Mouse (Mus musculus) MEL (cell line): ENCODE results near the gene Acaca. TPM values are rescaled to one million over a fixed set of nuclear protein-coding genes. Genes with fewer than 3 reads are reported as not detected.

ENCODE experiments used
- DNase-seq: peaks from one replicate; pipeline ENCODE4 v3.0.0; 2011; ENCODE audit warnings: low read depth, low spot score
- H3K27ac ChIP-seq: 2 replicates; pipeline ENCODE4 v1.5.1; 2012; ENCODE audit warnings: low read depth, mild to moderate bottlenecking, control low read depth, low read length, moderate library complexity; ENCODE audit not compliant: control insufficient read depth
- H3K27me3 ChIP-seq, 2 experiments: fragments of 150-350 bp in 1 of 2; sonication (generic) in 1 of 2; 2 replicates each; pipeline ENCODE4 v1.6.1; 2012; ENCODE audit warnings: low read length in 2 of 2, mild to moderate bottlenecking in 2 of 2, improper control_type of control experiment in 1 of 2, moderate library complexity in 1 of 2; ENCODE audit not compliant: insufficient read depth in 2 of 2, control insufficient read depth in 1 of 2
- H3K36me3 ChIP-seq, 2 experiments: 2 replicates each; pipeline ENCODE4 v1.6.1; 2012 to 2014; ENCODE audit warnings: low read length in 2 of 2, improper control_type of control experiment in 1 of 2, inconsistent platforms in 1 of 2, mild to moderate bottlenecking in 1 of 2; ENCODE audit not compliant: insufficient read depth in 2 of 2, control insufficient read depth in 1 of 2
- H3K4me1 ChIP-seq, 2 experiments: fragments of 150-350 bp in 1 of 2; sonication (generic) in 1 of 2; 2 replicates each; pipeline ENCODE4 v1.6.1; 2012; ENCODE audit warnings: low read length in 2 of 2, improper control_type of control experiment in 1 of 2, mild to moderate bottlenecking in 1 of 2; ENCODE audit not compliant: insufficient read depth in 2 of 2, control insufficient read depth in 1 of 2
- H3K4me3 ChIP-seq, 2 experiments: fragments of 150-350 bp in 1 of 2; sonication (generic) in 1 of 2; 2 replicates each; pipeline ENCODE4 v1.5.1; 2012; ENCODE audit warnings: low read depth in 2 of 2, low read length in 2 of 2, mild to moderate bottlenecking in 2 of 2, moderate library complexity in 2 of 2, control low read depth in 1 of 2, improper control_type of control experiment in 1 of 2; ENCODE audit not compliant: control insufficient read depth in 1 of 2, insufficient read depth in 1 of 2
- H3K79me2 ChIP-seq: 2 replicates; pipeline ENCODE4 v1.6.1; 2012; ENCODE audit warnings: mild to moderate bottlenecking, low read length, moderate library complexity; ENCODE audit not compliant: control insufficient read depth, poor library complexity, insufficient read depth
- H3K9ac ChIP-seq: 2 replicates; pipeline ENCODE4 v1.6.1; 2012; ENCODE audit warnings: low read depth, mild to moderate bottlenecking, control low read depth, low read length, moderate library complexity; ENCODE audit not compliant: control insufficient read depth, poor library complexity, severe bottlenecking
- H3K9me3 ChIP-seq: fragments of 150-350 bp; sonication (generic); replicated peaks from 2 replicates; pipeline ENCODE4 v1.6.1; 2012; ENCODE audit warnings: mild to moderate bottlenecking, low read length, improper control_type of control experiment, moderate library complexity; ENCODE audit not compliant: insufficient read depth
- E2F4 ChIP-seq: IDR thresholded peaks from 2 replicates; pipeline ENCODE4 v1.6.1; 2011; ENCODE audit warnings: low read depth, low read length, improper control_type of control experiment, borderline replicate concordance
- GATA1 ChIP-seq: IDR thresholded peaks from 2 replicates; pipeline ENCODE4 v1.6.1; 2011; ENCODE audit warnings: low read depth, low read length, improper control_type of control experiment
- JUND ChIP-seq: IDR thresholded peaks from 2 replicates; pipeline ENCODE4 v1.6.1; 2011; ENCODE audit warnings: low read depth, mild to moderate bottlenecking, improper control_type of control experiment, low read length
- KAT2A ChIP-seq: conservative IDR thresholded peaks from 2 replicates; pipeline ENCODE4 v1.6.1; 2012; ENCODE audit warnings: low read depth, low read length, improper control_type of control experiment, inconsistent platforms
- MAFK ChIP-seq: IDR thresholded peaks from 2 replicates; pipeline ENCODE4 v1.6.1; 2011; ENCODE audit warnings: low read depth, mild to moderate bottlenecking, low read length, improper control_type of control experiment, borderline replicate concordance
- MAX ChIP-seq: IDR thresholded peaks from 2 replicates; pipeline ENCODE4 v1.6.1; 2011; ENCODE audit warnings: low read length, improper control_type of control experiment
- POLR2AphosphoS5 ChIP-seq: IDR thresholded peaks from 2 replicates; pipeline ENCODE4 v1.6.1; 2012; ENCODE audit warnings: low read depth, borderline replicate concordance, mild to moderate bottlenecking, inconsistent platforms, low read length, moderate library complexity, mixed read lengths
- RAD21 ChIP-seq: IDR thresholded peaks from 2 replicates; pipeline ENCODE4 v1.6.1; 2011; ENCODE audit warnings: mild to moderate bottlenecking, low read depth, low read length, improper control_type of control experiment
- TBP ChIP-seq: IDR thresholded peaks from 2 replicates; pipeline ENCODE4 v1.8.0; 2011; ENCODE audit warnings: low read depth, low read length, improper control_type of control experiment
- TCF12 ChIP-seq: IDR thresholded peaks from 2 replicates; pipeline ENCODE4 v1.6.1; 2014; ENCODE audit warnings: low read depth, mild to moderate bottlenecking, inconsistent platforms, low read length, improper control_type of control experiment, moderate library complexity
- USF1 ChIP-seq: IDR thresholded peaks from 2 replicates; pipeline ENCODE4 v1.6.1; 2014; ENCODE audit warnings: low read depth, mild to moderate bottlenecking, inconsistent platforms, low read length, improper control_type of control experiment, moderate library complexity
- USF2 ChIP-seq, 2 experiments: IDR thresholded peaks; 2 replicates each; pipeline ENCODE4 v1.6.1; 2011 to 2012; ENCODE audit warnings: improper control_type of control experiment in 2 of 2, low read length in 2 of 2, borderline replicate concordance in 1 of 2, inconsistent platforms in 1 of 2, low read depth in 1 of 2, mild to moderate bottlenecking in 1 of 2; ENCODE audit not compliant: insufficient read depth in 1 of 2
- ZC3H11A ChIP-seq: IDR thresholded peaks from 2 replicates; pipeline ENCODE4 v1.6.1; 2012; ENCODE audit warnings: low read depth, mild to moderate bottlenecking, inconsistent platforms, low read length, improper control_type of control experiment
- ZNF384 ChIP-seq: IDR thresholded peaks from 2 replicates; pipeline ENCODE4 v1.6.1; 2012; ENCODE audit warnings: low read depth, mild to moderate bottlenecking, inconsistent platforms, low read length, improper control_type of control experiment
- polyA plus RNA-seq, 2 experiments: library from polyadenylated mRNA; stranded (reverse) in 1 of 2; unstranded in 1 of 2; fragments of >175 nt in 1 of 2; fragments of >200 nt in 1 of 2; gene quantifications; 2 replicates each; pipeline versions ENCODE4 v1.2.1 to v1.2.4; 2012; ENCODE audit warnings: low replicate concordance in 2 of 2, low read depth in 1 of 2; ENCODE audit not compliant: insufficient read length in 2 of 2, insufficient read depth in 1 of 2, missing spikeins in 1 of 2
- total RNA-seq: library from RNA; depleted of rRNA; stranded (reverse); fragments of 300-350 nt; gene quantifications from 2 replicates; pipeline ENCODE4 v1.2.3, GENCODE M21; 2012

Acaca gene
- total and polyA plus RNA-seq, 3 experiments = 32.0 to 52.0 (median 33.9) TPM

DNA sequence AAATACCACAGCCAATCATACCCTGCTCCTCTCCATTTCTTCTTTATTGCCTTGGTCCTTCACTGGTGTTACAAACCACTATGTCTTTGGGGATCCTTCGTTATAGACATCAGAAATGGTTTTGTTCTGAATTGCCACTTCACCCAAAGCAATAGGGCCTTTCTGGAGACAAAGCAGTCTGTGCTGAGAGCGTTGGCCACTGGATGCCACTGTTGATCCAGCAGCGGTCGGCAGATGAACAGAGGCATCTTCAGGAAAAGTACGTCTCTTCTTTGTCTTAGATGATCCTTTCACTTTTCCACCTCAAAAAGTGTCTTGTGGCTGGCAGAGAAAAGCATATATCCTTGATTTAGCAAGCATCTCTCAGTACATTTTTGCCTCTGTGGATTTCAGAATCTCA, 151.8 kb downstream of the Acaca start:
- Histone ChIP-seq H3K4me1 (no peaks in the 10 kb centered on the region), H3K4me3 (no peak overlapping the region), H3K27me3 (no peaks in the 10 kb centered on the region), H3K9me3 (no peaks in the 10 kb centered on the region), H3K36me3 (peaks cover 2 to 22% of the 10 kb centered on the region in 2 experiments; a peak in 2 of 4 replicates), H3K79me2 (no peaks in the 10 kb centered on the region), H3K9ac (no peak overlapping the region), H3K27ac (no peak overlapping the region)
- no peak for DNase-seq
- TF ChIP-seq MAFK = no peak
- TF ChIP-seq RAD21 = no peak; the same call in 1 of the 2 replicates
- TF ChIP-seq, all 39 proteins: peak for 0

DNA sequence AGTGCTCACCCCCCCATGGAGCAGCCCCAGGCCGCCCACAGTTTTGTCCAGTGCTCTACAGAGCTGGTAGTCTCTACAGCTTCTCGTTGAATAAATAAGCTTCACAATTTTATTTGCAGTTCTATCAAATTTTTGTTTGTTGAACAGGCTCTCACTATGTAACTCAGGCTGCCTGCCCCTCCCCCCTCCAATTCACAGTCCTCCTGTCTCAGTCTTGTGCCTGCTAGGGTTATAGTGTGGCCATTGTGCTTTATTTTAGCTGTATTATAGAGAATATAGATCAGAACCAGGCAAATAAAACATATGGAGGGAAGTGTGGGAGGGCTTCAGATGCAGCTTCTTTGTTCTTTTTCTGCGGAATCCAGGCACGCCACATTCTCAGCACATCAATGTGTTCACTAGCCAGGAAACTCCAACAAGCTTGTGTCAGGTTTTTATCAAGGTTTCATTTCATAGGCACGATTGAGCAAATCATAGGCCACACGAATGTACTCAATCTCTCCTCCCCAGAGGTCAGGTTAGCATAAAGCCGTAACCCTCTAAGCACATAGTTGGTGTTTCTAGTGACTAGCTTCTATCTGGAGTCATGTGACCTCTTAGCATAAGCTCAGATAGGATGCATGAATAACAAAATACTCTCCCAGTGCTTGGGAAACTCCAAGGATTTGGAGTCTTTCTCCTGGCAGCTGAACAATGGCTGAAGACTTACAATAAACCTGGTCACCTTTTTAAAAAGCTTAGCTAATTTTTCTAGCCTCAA, 153.7 kb downstream of the Acaca start:
- no peak overlapping the region for H3K27ac ChIP-seq
- H3K27me3 ChIP-seq = no peaks in the 10 kb centered on the region
- peaks cover 2 to 17% of the 10 kb centered on the region in 2 experiments; a peak in 2 of 4 replicates for H3K36me3 ChIP-seq
- no peak for DNase-seq
- no peak overlapping the region for H3K9ac ChIP-seq
- H3K9me3 ChIP-seq = no peaks in the 10 kb centered on the region
- no peak overlapping the region for H3K4me3 ChIP-seq
- TF ChIP-seq USF1 (peak; percentile 44; the same call in 1 of the 2 replicates), USF2 (IDR thresholded peaks at IDR 0.05; ENCODE audit: borderline replicate concordance in 1 of 2, insufficient read depth in 1 of 2, low read depth in 1 of 2, low read length in 2 of 2) (no peak)
- TF ChIP-seq, all 39 proteins: peak for 1
- Histone ChIP-seq H3K4me1 (no peaks in the 10 kb centered on the region), H3K79me2 (no peaks in the 10 kb centered on the region)

DNA sequence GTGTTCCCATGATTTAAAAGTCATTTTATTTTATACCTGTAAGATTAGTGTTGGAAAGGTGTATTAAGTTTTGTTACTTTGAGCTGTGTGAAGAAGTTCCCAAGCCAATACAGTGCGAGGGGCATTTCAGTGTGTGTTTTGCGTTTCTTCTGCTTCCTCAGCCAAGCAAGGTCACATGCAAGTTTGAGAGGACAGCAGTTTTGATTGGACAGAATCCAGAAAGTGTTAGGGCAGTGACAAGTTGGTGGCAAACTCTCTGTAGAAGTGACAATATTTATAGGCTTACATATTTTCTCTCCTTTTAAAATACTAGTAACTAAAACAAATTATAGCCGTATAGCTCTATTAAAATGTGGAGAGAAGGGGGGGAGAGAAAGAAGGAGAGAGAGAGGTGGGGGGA, 161.3 kb downstream of the Acaca start:
- Histone ChIP-seq H3K79me2 (no peaks in the 10 kb centered on the region), H3K27me3 (no peaks in the 10 kb centered on the region), H3K27ac (no peak overlapping the region), H3K36me3 (peaks cover 3 to 4% of the 10 kb centered on the region in 2 experiments; a peak in 3 of 4 replicates), H3K4me3 (no peak overlapping the region), H3K9me3 (no peaks in the 10 kb centered on the region), H3K4me1 (no peaks in the 10 kb centered on the region), H3K9ac (no peak overlapping the region)
- no peak for TF ChIP-seq GATA1
- no peak for TF ChIP-seq KAT2A
- TF ChIP-seq JUND = no peak
- TF ChIP-seq ZNF384 = no peak
- no peak for TF ChIP-seq TCF12
- TF ChIP-seq E2F4 = no peak
- TF ChIP-seq MAFK = no peak
- TF ChIP-seq MAX = no peak
- no peak for TF ChIP-seq POLR2AphosphoS5
- TF ChIP-seq TBP = no peak
- no peak for TF ChIP-seq ZC3H11A
- no peak for DNase-seq
